In the genomic region with DNA sequence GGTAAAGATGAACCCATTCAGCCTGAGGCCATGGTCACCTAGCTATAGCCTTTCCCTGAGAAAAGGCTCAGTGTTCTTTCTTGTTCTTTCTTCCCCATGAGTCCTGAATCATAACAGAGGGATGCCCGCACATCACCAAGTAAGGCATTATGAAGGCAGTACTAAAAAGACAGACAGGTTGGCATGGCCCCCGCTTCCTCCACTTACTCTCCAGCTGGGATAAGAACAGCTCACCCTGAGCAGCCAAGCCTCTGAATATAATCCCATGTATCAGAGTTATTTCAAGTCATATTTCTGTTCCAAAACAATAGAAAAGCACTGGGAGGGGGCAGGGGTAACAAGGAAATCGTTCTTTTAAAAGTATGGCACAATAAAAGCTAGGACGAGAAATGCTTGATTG, we compare ENCODE assay signal across 19 mouse cellular contexts.
A peak's percentile ranks its signal among the peaks of the same experiment; 100 is the strongest.
DNase-seq lines count a peak whose midpoint lies in the region; ATAC-seq and TF ChIP-seq lines count a peak whose summit lies in the region.
"Had no signal": no experiment of that assay in that cellular context is flagged by ENCODE, and none has a peak within 500 bp of the region (broad histone marks: within the 10 kb centered on the region; RNA-seq: fewer than 3 reads in every experiment).

No protein-coding gene starts in this region.

- DNase-seq in gastrocnemius, adult 2 months: no peak
- no peak for DNase-seq in gastrocnemius, postnatal 10 days
- no peak for DNase-seq in heart, postnatal 10 days
- no peak for DNase-seq in lung, adult 18-20 months
- DNase-seq in heart, postnatal 4 days: peak; percentile 40
- DNase-seq: adrenal gland, postnatal 10 days; cerebellum, postnatal 25 days; embryo, embryonic 11 days; kidney, postnatal 36 days; thymus, adult 18-20 months had no signal

- H3K4me2 ChIP-seq in heart, embryonic 15.5 days: no peak overlapping the region
- H3K4me2 ChIP-seq in lung, embryonic 16.5 days (ENCODE audit: low read depth, low read length): no peak overlapping the region
- no peak overlapping the region for H3K4me2 ChIP-seq in forebrain, embryonic 15.5 days (replicated peaks)

- H3K4me3 ChIP-seq in gastrocnemius, adult 2 months: peak overlapping the region; percentile 21
- no peak overlapping the region for H3K4me3 ChIP-seq in heart, embryonic 15.5 days
- H3K4me3 ChIP-seq in lung, embryonic 16.5 days (ENCODE audit: low read length): no peak overlapping the region
- H3K4me3 ChIP-seq in forebrain, embryonic 15.5 days: no peak overlapping the region
- H3K4me3 ChIP-seq: forebrain, embryonic 10.5 days had no signal

- H3K36me3 ChIP-seq in heart, embryonic 15.5 days: no peaks in the 10 kb centered on the region
- no peaks in the 10 kb centered on the region for H3K36me3 ChIP-seq in lung, embryonic 16.5 days (ENCODE audit: control insufficient read depth, insufficient read depth, low read length)
- no peaks in the 10 kb centered on the region for H3K36me3 ChIP-seq in forebrain, embryonic 15.5 days
- H3K36me3 ChIP-seq: forebrain, embryonic 10.5 days had no signal

- intact Hi-C loops in gastrocnemius, adult 2 months (cut with DNase I): no loop called here
- intact Hi-C loops in heart, postnatal 10 days (cut with DNase I): loop anchor here (2.0 kb wide), 1 partner anchor 51 kb away; no protein-coding TSS in a partner anchor

- no peak for ATAC-seq in heart, embryonic 15.5 days (replicated peaks; ENCODE audit: insufficient number of reproducible peaks, insufficient read depth, low FRiP score, low read depth)
- ATAC-seq in lung, embryonic 16.5 days (ENCODE audit: low read depth): no peak
- ATAC-seq in forebrain, embryonic 15.5 days (replicated peaks): no peak
- ATAC-seq: activated CD4-positive, CD25-positive, alpha-beta regulatory T cell, adult 4 months; CD4-positive, CD25-positive, alpha-beta regulatory T cell, adult 4 months; hindbrain, embryonic 16.5 days; intestine, embryonic 16.5 days had no signal

- H3K9me3 ChIP-seq in heart, embryonic 15.5 days (replicated peaks): no peaks in the 10 kb centered on the region
- no peaks in the 10 kb centered on the region for H3K9me3 ChIP-seq in lung, embryonic 16.5 days (ENCODE audit: control insufficient read depth, low read length)
- no peaks in the 10 kb centered on the region for H3K9me3 ChIP-seq in forebrain, embryonic 15.5 days
- H3K9me3 ChIP-seq: forebrain, embryonic 10.5 days had no signal

- no peaks in the 10 kb centered on the region for H3K27me3 ChIP-seq in heart, embryonic 15.5 days
- H3K27me3 ChIP-seq in lung, embryonic 16.5 days (ENCODE audit: control insufficient read depth, insufficient read depth, low read depth, low read length): no peaks in the 10 kb centered on the region
- no peaks in the 10 kb centered on the region for H3K27me3 ChIP-seq in forebrain, embryonic 15.5 days

- H3K4me1 ChIP-seq in heart, embryonic 15.5 days (replicated peaks): peaks cover 37% of the 10 kb centered on the region
- H3K4me1 ChIP-seq in lung, embryonic 16.5 days (replicated peaks; ENCODE audit: control insufficient read depth, insufficient read depth, low read length): peaks cover 16% of the 10 kb centered on the region
- H3K4me1 ChIP-seq in forebrain, embryonic 15.5 days: peaks cover 4% of the 10 kb centered on the region; the same call in 1 of the 2 replicates

- no peak overlapping the region for H3K9ac ChIP-seq in heart, embryonic 15.5 days
- H3K9ac ChIP-seq in lung, embryonic 16.5 days (ENCODE audit: low read length): no peak overlapping the region
- no peak overlapping the region for H3K9ac ChIP-seq in forebrain, embryonic 15.5 days (replicated peaks)
- H3K9ac ChIP-seq: liver, embryonic 14.5 days had no signal

- WGBS in heart, embryonic 15.5 days: 71% methylated on average over 4 of the region's 4 CpGs
- 67% methylated on average over 4 of the region's 4 CpGs for WGBS in lung, embryonic 16.5 days
- WGBS in forebrain, embryonic 15.5 days: 63% methylated on average over 4 of the region's 4 CpGs

- peak overlapping the region; percentile 80 for H3K27ac ChIP-seq in gastrocnemius, adult 2 months
- peak overlapping the region; percentile 48 for H3K27ac ChIP-seq in heart, embryonic 15.5 days
- peak overlapping the region; percentile 74 for H3K27ac ChIP-seq in lung, embryonic 16.5 days (ENCODE audit: low read length)
- no peak overlapping the region for H3K27ac ChIP-seq in forebrain, embryonic 15.5 days (replicated peaks)
- H3K27ac ChIP-seq: forebrain, embryonic 10.5 days; liver, embryonic 14.5 days had no signal

- no peak for TF ChIP-seq CTCF in gastrocnemius, adult 2 months (IDR thresholded peaks at IDR 0.05)
